Mouse (Mus musculus) limb, embryonic 13.5 days (tissue): Measurements from ENCODE around the gene Gm1043. TPM values are rescaled to one million over a fixed set of nuclear protein-coding genes. Genes with fewer than 3 reads are reported as not detected.

Source experiments
- ATAC-seq: fragments of 200-750 bp; cut with Nextera tagmentation; 2 replicates; pipeline ENCODE4 v1.8.0; 2017; ENCODE audit warnings: low read depth, moderate number of reproducible peaks, moderate TSS enrichment; ENCODE audit not compliant: low FRiP score
- H3K27ac ChIP-seq: fragments of 300-500 bp; sonication (generic); 2 replicates; pipeline ENCODE4 v1.5.1; 2015; ENCODE audit warnings: inconsistent platforms, mild to moderate bottlenecking, moderate library complexity
- H3K27me3 ChIP-seq: fragments of 300-500 bp; sonication (generic); 2 replicates; pipeline ENCODE4 v1.6.1; 2015; ENCODE audit warnings: mild to moderate bottlenecking, inconsistent platforms
- H3K36me3 ChIP-seq: fragments of 300-500 bp; sonication (generic); 2 replicates; pipeline ENCODE4 v1.6.1; 2015; ENCODE audit warnings: inconsistent platforms, mild to moderate bottlenecking, moderate library complexity
- H3K4me1 ChIP-seq: fragments of 300-500 bp; sonication (generic); 2 replicates; pipeline ENCODE4 v1.6.1; 2015; ENCODE audit warnings: inconsistent platforms
- H3K4me2 ChIP-seq: fragments of 300-500 bp; sonication (generic); replicated peaks from 2 replicates; pipeline ENCODE4 v1.6.1; 2015; ENCODE audit warnings: inconsistent platforms, mild to moderate bottlenecking, moderate library complexity
- H3K4me3 ChIP-seq: fragments of 300-500 bp; sonication (generic); 2 replicates; pipeline ENCODE4 v1.5.1; 2015; ENCODE audit warnings: moderate library complexity, mild to moderate bottlenecking, inconsistent platforms
- H3K9ac ChIP-seq: fragments of 300-500 bp; sonication (generic); 2 replicates; pipeline ENCODE4 v1.6.1; 2015; ENCODE audit warnings: mild to moderate bottlenecking, inconsistent platforms
- H3K9me3 ChIP-seq: fragments of 300-500 bp; sonication (generic); 2 replicates; pipeline ENCODE4 v1.6.1; 2016; ENCODE audit warnings: inconsistent platforms
- WGBS: fragments of 180-500 bp; shearing (Covaris S2); methylation state at CpG from one replicate; pipeline ENCODE4 v1.1.7; 2015; 5-methylcytosine and 5-hydroxymethylcytosine counted together
- polyA plus RNA-seq: library from polyadenylated mRNA; unstranded; fragments of >200 nt; fragmentation: Nextera tagmentation; extraction: Ambion mirVana; gene quantifications from 2 replicates; pipeline ENCODE4 v1.2.1, GENCODE M21; 2015

The Gm1043 gene
- polyA plus RNA-seq, 1 experiment from 2014 or later: 0.06 TPM

DNA sequence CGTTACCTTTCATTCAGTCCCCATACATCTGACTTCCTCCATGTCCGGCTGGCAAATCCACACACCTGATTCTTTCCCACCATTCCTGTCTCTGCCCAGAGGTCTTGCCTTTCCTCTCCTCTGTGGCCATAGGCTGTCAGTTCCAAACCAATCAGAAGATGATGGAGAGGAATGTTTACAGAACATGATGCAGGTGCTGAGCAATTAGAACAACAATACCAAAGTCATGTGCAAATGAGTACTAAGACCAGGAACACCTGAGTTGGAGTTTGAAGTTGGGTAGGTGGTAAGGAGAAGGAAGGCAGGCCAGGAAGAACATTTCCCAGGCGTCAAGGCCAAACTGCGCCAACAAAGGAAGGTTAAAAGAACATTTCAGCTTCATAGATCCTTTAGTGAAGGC, 5.7 kb upstream of the Gm1043 start:
- Histone ChIP-seq H3K4me2 (no peak overlapping the region), H3K4me1 (no peaks in the 10 kb centered on the region), H3K9ac (no peak overlapping the region), H3K27me3 (peaks cover 21% of the 10 kb centered on the region), H3K4me3 (no peak overlapping the region), H3K27ac (no peak overlapping the region), H3K36me3 (no peaks in the 10 kb centered on the region), H3K9me3 (no peaks in the 10 kb centered on the region)
- ATAC-seq: no peak
- 94% methylated on average over 4 of the region's 4 CpGs for WGBS

DNA sequence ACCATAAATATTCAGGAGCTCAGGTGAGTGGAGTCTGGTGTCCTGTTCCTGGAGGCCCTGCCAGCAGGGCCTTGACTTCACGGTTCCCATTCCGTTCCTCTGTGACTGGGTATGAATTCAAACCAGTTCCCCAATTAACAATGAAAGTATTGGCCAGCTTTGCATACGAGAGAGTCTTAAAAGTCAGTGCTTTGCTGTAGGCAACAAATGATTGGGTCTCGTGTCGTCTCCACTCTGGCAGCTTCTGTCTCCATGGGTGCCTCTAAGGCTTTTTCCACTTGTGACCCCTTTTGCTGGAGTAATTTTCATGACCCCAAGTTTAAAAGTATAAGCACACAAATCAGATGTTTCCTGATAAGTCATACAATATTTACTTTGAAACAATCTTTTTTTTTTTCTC, 4.6 kb upstream of the Gm1043 start:
- H3K9ac ChIP-seq: no peak overlapping the region
- H3K36me3 ChIP-seq: no peaks in the 10 kb centered on the region
- 67% methylated on average over 5 of the region's 5 CpGs for WGBS
- no peak overlapping the region for H3K27ac ChIP-seq
- H3K27me3 ChIP-seq: peaks cover 21% of the 10 kb centered on the region
- H3K4me2 ChIP-seq: no peak overlapping the region
- no peaks in the 10 kb centered on the region for H3K9me3 ChIP-seq
- ATAC-seq: no peak
- H3K4me1 ChIP-seq: no peaks in the 10 kb centered on the region
- H3K4me3 ChIP-seq: no peak overlapping the region

DNA sequence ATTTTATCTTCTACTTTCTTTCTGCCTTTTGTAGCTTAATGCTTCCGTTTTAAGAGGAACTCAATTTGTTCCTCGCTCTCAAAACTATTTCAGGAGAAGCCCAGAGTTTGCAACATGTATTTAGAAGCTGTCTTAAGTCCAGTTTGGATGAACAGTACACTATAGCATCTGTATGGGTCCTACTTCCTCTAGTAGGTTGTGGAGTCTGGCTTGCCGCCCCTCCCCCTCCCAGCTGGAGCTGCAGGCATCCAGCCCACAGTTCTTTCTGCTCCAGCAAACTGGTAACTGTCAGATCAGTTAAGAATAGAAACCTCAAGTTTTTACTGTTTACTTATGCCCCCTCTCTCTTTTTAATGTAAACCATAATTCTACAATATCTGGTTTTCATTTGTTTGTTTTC, 2.8 kb upstream of the Gm1043 start:
- ATAC-seq: no peak
- H3K27ac ChIP-seq: no peak overlapping the region
- no peaks in the 10 kb centered on the region for H3K4me1 ChIP-seq
- H3K27me3 ChIP-seq: peaks cover 4% of the 10 kb centered on the region; the same call in 1 of the 2 replicates
- H3K9ac ChIP-seq: no peak overlapping the region
- H3K4me3 ChIP-seq: no peak overlapping the region
- H3K4me2 ChIP-seq: no peak overlapping the region
- H3K9me3 ChIP-seq: no peaks in the 10 kb centered on the region
- 27% methylated on average over 3 of the region's 3 CpGs for WGBS
- H3K36me3 ChIP-seq: no peaks in the 10 kb centered on the region

DNA sequence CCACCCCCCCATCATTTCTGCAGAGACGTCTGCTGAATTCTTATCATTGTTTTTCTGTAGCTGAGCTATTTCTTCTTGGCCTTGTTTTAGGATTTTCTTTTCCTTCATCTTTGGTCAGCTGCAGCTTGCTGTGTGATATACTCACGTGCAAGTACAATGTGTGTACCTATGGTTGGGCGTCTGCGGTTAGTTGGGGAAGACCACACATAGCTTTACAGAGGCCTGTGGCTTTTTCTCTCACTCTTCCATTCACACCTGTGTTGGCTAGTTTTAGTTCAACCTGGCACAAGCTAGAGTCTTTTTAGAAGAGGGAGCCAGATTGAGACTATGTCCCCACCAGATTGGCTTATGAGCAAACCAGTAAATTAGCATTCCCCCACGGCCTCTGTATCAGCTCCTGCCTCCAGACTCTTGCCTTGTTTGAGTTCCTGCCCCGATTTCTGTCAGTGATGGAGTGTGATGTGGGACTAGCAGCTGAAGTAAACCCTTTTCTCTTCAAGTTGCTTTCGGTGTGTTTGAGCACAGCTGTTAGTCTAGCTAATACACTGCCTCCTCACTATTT, 1.9 kb upstream of the Gm1043 start:
- Histone ChIP-seq H3K9ac (no peak overlapping the region), H3K4me2 (no peak overlapping the region), H3K27ac (no peak overlapping the region), H3K4me1 (no peaks in the 10 kb centered on the region), H3K27me3 (no peaks in the 10 kb centered on the region), H3K4me3 (no peak overlapping the region), H3K36me3 (no peaks in the 10 kb centered on the region), H3K9me3 (no peaks in the 10 kb centered on the region)
- WGBS: 77% methylated on average over 7 of the region's 7 CpGs
- no peak for ATAC-seq

DNA sequence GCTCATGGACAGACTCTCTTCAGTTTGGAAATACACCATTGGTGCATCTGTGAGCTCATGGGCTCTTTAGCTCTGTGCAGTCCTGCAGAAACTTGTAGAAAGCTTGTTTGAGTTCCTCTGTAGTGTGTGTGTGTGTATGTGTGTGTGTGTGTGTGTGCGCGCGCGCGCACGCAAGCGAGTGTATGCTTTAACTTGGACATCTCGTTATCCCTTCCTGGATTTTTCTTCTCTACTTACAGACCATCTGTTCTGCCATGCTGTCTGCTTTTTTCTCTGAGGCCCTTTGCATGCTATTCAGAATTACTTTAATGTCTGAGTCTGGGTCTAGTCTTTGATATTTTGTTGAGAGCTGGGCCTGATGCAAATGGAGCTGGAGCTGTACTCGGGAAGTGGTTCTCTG, 1.3 kb upstream of the Gm1043 start:
- no peak overlapping the region for H3K9ac ChIP-seq
- WGBS: 78% methylated on average over 9 of the region's 9 CpGs
- ATAC-seq: no peak
- H3K4me2 ChIP-seq: no peak overlapping the region
- no peak overlapping the region for H3K4me3 ChIP-seq
- H3K4me1 ChIP-seq: no peaks in the 10 kb centered on the region
- peaks cover 4% of the 10 kb centered on the region for H3K27me3 ChIP-seq
- no peak overlapping the region for H3K27ac ChIP-seq
- no peaks in the 10 kb centered on the region for H3K9me3 ChIP-seq
- no peaks in the 10 kb centered on the region for H3K36me3 ChIP-seq

DNA sequence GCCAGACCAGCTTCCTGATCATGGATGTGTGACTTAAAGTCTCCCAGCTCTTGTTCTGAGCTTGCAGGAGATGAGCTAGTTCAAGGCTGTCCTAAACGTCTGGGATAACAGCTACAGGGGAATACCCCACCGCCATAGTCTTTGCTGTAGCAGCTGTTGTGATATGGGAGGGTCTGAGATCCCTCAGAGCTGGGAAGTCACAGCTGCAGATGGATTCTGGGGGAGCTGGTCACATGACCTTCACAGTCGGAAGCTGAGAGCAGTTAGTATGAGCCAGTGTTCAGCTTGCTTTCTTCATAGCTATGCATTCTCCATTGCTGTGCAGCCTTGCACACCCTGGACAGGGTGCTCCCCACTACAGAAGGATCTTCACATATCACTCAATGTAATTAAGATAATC, 748 bp downstream of the Gm1043 start:
- Histone ChIP-seq H3K9ac (no peak overlapping the region), H3K36me3 (no peaks in the 10 kb centered on the region), H3K4me2 (no peak overlapping the region), H3K27me3 (peaks cover 25% of the 10 kb centered on the region), H3K4me3 (no peak overlapping the region), H3K4me1 (peaks cover under 1% of the 10 kb centered on the region), H3K27ac (no peak overlapping the region), H3K9me3 (no peaks in the 10 kb centered on the region)
- no peak for ATAC-seq
- WGBS: 64% methylated on average over 3 of the region's 3 CpGs

DNA sequence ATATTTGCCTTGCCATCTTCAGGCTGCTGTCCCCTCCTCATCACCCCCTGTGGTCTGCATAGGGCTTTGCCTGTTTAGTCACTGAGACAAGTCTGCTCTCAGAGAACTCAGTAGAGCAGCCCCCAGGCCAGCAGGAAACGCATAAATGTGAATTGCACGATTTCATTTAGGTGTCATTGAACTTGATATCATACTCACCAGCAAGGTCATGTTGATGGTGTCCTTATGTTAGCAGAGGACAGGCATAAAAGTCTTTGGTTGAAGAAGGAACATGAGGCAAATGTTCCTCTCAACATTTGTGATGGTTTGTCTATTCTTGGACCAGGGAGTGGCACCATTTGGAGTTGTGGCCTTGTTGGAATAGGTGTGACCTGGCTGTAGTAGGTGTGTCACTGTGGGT, 2.6 kb downstream of the Gm1043 start:
- H3K27ac ChIP-seq: no peak overlapping the region
- WGBS: 59% methylated on average over 2 of the region's 2 CpGs

DNA sequence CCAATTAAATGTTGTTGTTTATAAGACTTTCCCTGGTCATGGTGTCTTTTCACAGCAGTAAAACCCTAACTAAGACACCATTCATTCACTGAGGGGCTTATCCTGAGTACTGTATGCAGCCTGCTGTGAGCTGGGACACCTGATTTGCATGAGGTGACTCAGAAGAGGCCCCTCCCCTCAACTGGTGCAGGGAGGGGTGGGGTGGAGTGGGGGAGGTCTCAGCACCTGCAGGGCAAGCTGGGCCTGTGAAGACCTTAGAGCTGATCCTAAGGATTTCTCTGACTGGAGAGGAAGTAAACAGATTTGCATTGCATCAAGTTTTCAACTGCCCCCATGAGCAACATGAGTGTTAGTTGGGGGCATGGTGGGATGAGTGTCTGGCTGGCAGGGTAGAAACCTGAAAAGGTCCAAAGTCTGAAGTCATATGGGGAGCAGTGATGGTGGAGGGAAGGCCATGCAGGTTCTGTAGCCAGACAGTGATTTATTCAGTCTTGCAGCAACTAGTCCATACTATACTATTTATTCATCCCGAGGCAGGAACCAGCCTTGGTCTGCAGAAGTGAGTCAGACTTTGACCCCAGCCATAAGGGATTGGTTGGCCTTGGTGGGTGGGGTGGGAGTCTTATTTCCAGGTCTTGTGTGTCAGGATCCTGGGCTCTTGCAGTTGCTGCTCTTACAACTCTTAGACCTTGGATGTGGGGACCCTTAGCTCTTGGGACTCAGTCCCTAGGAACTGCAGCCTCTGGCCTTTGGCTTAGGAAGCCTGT, 3.4 kb downstream of the Gm1043 start:
- no peaks in the 10 kb centered on the region for H3K9me3 ChIP-seq
- H3K9ac ChIP-seq: no peak overlapping the region
- 33% methylated on average over 1 of the region's 1 CpGs for WGBS
- H3K4me3 ChIP-seq: no peak overlapping the region
- no peaks in the 10 kb centered on the region for H3K36me3 ChIP-seq
- peaks cover 49% of the 10 kb centered on the region for H3K27me3 ChIP-seq
- no peak overlapping the region for H3K27ac ChIP-seq
- ATAC-seq: no peak
- peaks cover 10% of the 10 kb centered on the region for H3K4me1 ChIP-seq
- H3K4me2 ChIP-seq: no peak overlapping the region

More for the DNA sequence above, 2.6 kb downstream of the Gm1043 start:
- peaks cover 43% of the 10 kb centered on the region for H3K27me3 ChIP-seq
- H3K9ac ChIP-seq: no peak overlapping the region
- no peak overlapping the region for H3K4me3 ChIP-seq
- H3K4me2 ChIP-seq: no peak overlapping the region
- no peak for ATAC-seq
- no peaks in the 10 kb centered on the region for H3K36me3 ChIP-seq
- H3K9me3 ChIP-seq: no peaks in the 10 kb centered on the region
- peaks cover 10% of the 10 kb centered on the region for H3K4me1 ChIP-seq

DNA sequence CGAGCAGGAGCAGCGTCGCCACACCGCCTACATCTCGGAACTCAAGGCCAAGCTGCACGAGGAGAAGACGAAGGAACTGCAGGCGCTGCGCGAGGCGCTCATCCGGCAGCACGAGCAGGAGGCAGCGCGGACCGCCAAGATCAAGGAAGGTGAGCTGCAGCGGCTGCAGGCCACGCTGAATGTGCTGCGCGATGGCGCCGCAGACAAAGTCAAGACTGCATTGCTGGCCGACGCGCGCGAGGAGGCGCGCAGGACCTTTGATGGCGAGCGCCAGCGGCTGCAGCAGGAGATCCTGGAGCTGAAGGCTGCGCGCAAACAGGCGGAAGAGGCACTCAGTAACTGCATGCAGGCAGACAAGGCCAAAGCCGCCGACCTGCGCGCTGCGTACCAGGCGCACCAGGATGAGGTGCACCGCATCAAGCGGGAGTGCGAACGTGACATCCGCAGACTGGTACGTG, 6.0 kb downstream of the Gm1043 start:
- no peaks in the 10 kb centered on the region for H3K9me3 ChIP-seq
- H3K9ac ChIP-seq: peak overlapping the region; percentile 55
- ATAC-seq: no peak
- H3K4me1 ChIP-seq: peaks cover 10% of the 10 kb centered on the region
- H3K36me3 ChIP-seq: no peaks in the 10 kb centered on the region
- peaks cover 54% of the 10 kb centered on the region for H3K27me3 ChIP-seq
- no peak overlapping the region for H3K27ac ChIP-seq
- peak overlapping the region; percentile 73 for H3K4me2 ChIP-seq
- H3K4me3 ChIP-seq: peak overlapping the region; percentile 42
- under 1% methylated on average over 47 of the region's 47 CpGs for WGBS

DNA sequence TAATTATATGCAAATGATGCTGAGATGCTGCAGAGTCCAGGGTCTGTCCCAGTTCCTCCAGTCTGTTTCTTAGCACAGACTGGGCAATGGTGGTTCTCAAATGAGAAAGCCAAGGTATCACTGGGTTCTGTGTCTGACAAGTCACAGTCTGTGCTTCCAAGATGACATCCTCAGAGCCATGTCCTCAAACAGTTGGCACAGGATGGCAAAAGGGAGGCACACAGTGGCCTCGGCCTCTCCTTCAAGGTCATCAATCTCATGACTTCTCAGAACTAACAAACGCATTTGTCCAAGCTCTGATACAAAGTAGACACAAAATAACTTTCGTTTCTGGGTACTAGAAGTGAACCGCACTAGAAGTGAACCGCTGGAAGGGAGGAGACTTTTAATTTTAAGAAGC, 9.8 kb downstream of the Gm1043 start:
- 80% methylated on average over 5 of the region's 5 CpGs for WGBS

DNA sequence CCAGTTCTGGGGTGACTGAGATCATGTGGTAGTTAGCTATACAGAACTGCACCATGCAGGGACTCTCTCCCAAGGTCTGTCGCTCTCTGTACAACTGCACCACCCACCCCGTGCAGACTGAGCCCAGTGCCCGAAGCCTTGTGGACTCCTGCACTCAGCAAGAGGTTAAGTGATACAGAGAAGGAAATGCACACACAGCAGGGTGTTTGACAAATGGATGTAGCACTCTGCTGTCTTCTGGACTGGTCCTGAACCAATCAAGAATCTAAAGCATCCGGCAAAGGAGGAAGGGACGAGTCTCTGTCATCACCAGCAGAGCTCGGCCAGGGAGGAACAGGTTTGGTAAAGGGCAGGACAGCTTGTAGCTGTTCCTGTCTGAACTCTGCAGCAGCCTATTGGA, 12.4 kb downstream of the Gm1043 start:
- ATAC-seq: no peak
- Histone ChIP-seq H3K9me3 (no peaks in the 10 kb centered on the region), H3K4me2 (no peak overlapping the region), H3K4me1 (no peaks in the 10 kb centered on the region), H3K4me3 (no peak overlapping the region), H3K27ac (no peak overlapping the region), H3K27me3 (peaks cover 24% of the 10 kb centered on the region), H3K36me3 (no peaks in the 10 kb centered on the region), H3K9ac (no peak overlapping the region)
- WGBS: 63% methylated on average over 6 of the region's 6 CpGs

More for the DNA sequence above, 9.8 kb downstream of the Gm1043 start:
- H3K4me2 ChIP-seq: no peak overlapping the region
- no peaks in the 10 kb centered on the region for H3K36me3 ChIP-seq
- H3K27me3 ChIP-seq: peaks cover 42% of the 10 kb centered on the region
- no peak overlapping the region for H3K27ac ChIP-seq
- H3K4me3 ChIP-seq: no peak overlapping the region
- no peak overlapping the region for H3K9ac ChIP-seq
- H3K9me3 ChIP-seq: no peaks in the 10 kb centered on the region
- ATAC-seq: no peak
- H3K4me1 ChIP-seq: peaks cover 10% of the 10 kb centered on the region

DNA sequence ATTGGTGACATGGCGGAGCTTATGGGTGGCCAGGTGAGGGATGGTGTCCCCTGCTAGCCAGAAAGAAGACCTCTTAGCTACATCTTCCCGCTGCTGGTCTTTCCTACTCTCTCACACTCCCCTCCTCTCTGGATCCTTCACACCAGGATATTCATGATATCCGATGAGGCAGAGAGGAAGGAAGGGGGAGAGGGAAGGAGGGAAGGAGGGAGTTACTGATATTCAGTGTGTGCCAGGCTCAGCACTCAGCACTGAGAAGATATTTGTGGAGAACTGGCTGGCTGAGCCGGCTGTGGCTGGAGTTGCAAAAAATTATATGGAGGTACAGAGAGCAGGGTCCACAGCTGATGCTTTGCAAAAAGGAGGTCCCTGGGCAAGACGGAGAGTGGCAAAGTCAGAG, 15.6 kb downstream of the Gm1043 start:
- Histone ChIP-seq H3K4me1 (no peaks in the 10 kb centered on the region), H3K9ac (no peak overlapping the region), H3K9me3 (no peaks in the 10 kb centered on the region), H3K36me3 (no peaks in the 10 kb centered on the region), H3K27ac (no peak overlapping the region), H3K4me3 (no peak overlapping the region), H3K27me3 (peaks cover 12% of the 10 kb centered on the region), H3K4me2 (no peak overlapping the region)
- ATAC-seq: no peak
- WGBS: 64% methylated on average over 5 of the region's 5 CpGs

DNA sequence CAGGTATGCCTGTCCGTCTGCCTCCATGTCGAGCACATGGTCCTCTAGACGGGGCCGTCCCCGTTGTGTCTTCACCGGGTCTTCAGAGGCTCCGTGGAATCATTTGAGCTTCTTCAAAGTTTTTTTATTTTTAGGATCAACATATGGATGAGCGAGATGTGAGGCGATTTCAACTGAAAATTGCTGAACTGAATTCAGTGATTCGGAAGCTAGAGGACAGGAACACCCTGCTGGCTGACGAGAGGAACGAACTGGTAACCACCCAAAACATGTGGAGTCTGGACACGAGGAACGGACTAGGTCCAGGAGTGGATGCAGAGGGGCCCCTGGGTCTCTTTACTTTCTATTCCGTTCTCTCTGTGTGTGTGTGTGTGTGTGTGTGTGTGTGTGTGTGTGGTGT, 16.5 kb downstream of the Gm1043 start:
- WGBS: 76% methylated on average over 15 of the region's 15 CpGs
- Histone ChIP-seq H3K27me3 (peaks cover 12% of the 10 kb centered on the region), H3K9ac (no peak overlapping the region), H3K36me3 (no peaks in the 10 kb centered on the region), H3K4me1 (no peaks in the 10 kb centered on the region), H3K27ac (no peak overlapping the region), H3K4me3 (no peak overlapping the region), H3K9me3 (no peaks in the 10 kb centered on the region), H3K4me2 (no peak overlapping the region)
- no peak for ATAC-seq
